Mouse (Mus musculus) myocyte (in vitro differentiated cells): ENCODE measurements around the gene En2.

Experiments used
- CEBPB ChIP-seq: IDR thresholded peaks from 2 replicates; pipeline ENCODE4 v1.6.1; 2011; ENCODE audit warnings: mild to moderate bottlenecking, moderate library complexity; ENCODE audit not compliant: poor library complexity, insufficient read depth, severe bottlenecking
- E2F4 ChIP-seq: IDR thresholded peaks from one replicate; pipeline ENCODE4 v1.6.1; 2011; ENCODE audit warnings: mild to moderate bottlenecking, control low read depth, moderate library complexity; ENCODE audit not compliant: insufficient read depth
- MAX ChIP-seq: IDR thresholded peaks from one replicate; pipeline ENCODE4 v1.6.1; 2011; ENCODE audit warnings: low read depth, mild to moderate bottlenecking, control low read depth
- MYOD1 ChIP-seq, 3 experiments: IDR thresholded peaks; one replicate each; pipeline ENCODE4 v1.6.1; 2011; ENCODE audit warnings: control low read depth in 2 of 3, low read depth in 2 of 3, mild to moderate bottlenecking in 2 of 3, moderate library complexity in 1 of 3; ENCODE audit not compliant: insufficient read length in 2 of 3, control insufficient read depth in 1 of 3
- MYOG ChIP-seq, 3 experiments: IDR thresholded peaks; one replicate each; pipeline ENCODE4 v1.6.1; 2011; ENCODE audit warnings: control low read depth in 2 of 3, low read depth in 2 of 3, mild to moderate bottlenecking in 2 of 3; ENCODE audit not compliant: insufficient read length in 2 of 3, control insufficient read depth in 1 of 3, insufficient read depth in 1 of 3
- POLR2A ChIP-seq: IDR thresholded peaks from one replicate; pipeline ENCODE4 v1.6.1; 2011; ENCODE audit warnings: low read depth, mild to moderate bottlenecking, control low read depth, moderate library complexity; ENCODE audit not compliant: insufficient read length
- POLR2AphosphoS2 ChIP-seq: IDR thresholded peaks from one replicate; pipeline ENCODE4 v1.6.1; 2011; ENCODE audit warnings: low read depth, control low read depth; ENCODE audit not compliant: insufficient read length
- REST ChIP-seq: IDR thresholded peaks from one replicate; pipeline ENCODE4 v1.6.1; 2011; ENCODE audit warnings: mild to moderate bottlenecking, control low read depth, moderate library complexity; ENCODE audit not compliant: insufficient read depth, insufficient read length
- SRF ChIP-seq: IDR thresholded peaks from one replicate; pipeline ENCODE4 v1.6.1; 2011; ENCODE audit warnings: low read depth; ENCODE audit not compliant: control insufficient read depth, insufficient read length
- TCF12 ChIP-seq: IDR thresholded peaks from one replicate; pipeline ENCODE4 v1.6.1; 2011; ENCODE audit warnings: mild to moderate bottlenecking, control low read depth; ENCODE audit not compliant: poor library complexity, insufficient read depth, severe bottlenecking
- TCF3 ChIP-seq: IDR thresholded peaks from one replicate; pipeline ENCODE4 v1.6.1; 2011; ENCODE audit warnings: low read depth, control low read depth; ENCODE audit not compliant: insufficient read length
- USF1 ChIP-seq: IDR thresholded peaks from one replicate; pipeline ENCODE4 v1.6.1; 2011; ENCODE audit warnings: low read depth, mild to moderate bottlenecking, control low read depth, moderate library complexity

GRCm38 (mm10) chr5:28166256-28167231 lies 1.1 kb downstream of the En2 start:
- TF ChIP-seq POLR2AphosphoS2 (no peak), MAX (no peak), POLR2A (no peak), TCF12 (no peak), MYOD1 (IDR thresholded peaks at IDR 0.05; ENCODE audit: control insufficient read depth in 1 of 3, insufficient read length in 2 of 3, low read depth in 2 of 3) (no peak), SRF (no peak), E2F4 (no peak), REST (no peak), CEBPB (no peak), USF1 (no peak), MYOG (IDR thresholded peaks at IDR 0.05; ENCODE audit: control insufficient read depth in 1 of 3, insufficient read depth in 1 of 3, insufficient read length in 2 of 3, low read depth in 2 of 3) (no peak), TCF3 (no peak)
